Mouse (Mus musculus) CH12.LX (cell line): ENCODE results near the gene Adam15. TPM values are rescaled to one million over a fixed set of nuclear protein-coding genes. Genes with fewer than 3 reads are reported as not detected.

Source experiments
- DNase-seq: peaks from one replicate; pipeline ENCODE4 v3.0.0-alpha.2; 2013; ENCODE audit errors: extremely low read depth
- H3K27ac ChIP-seq: 2 replicates; pipeline ENCODE4 v1.5.1; 2012; ENCODE audit warnings: low read depth, mild to moderate bottlenecking, control low read depth, moderate library complexity; ENCODE audit not compliant: insufficient read depth
- H3K27me3 ChIP-seq: replicated peaks from 2 replicates; pipeline ENCODE3; 2012; ENCODE audit warnings: inconsistent platforms
- H3K36me3 ChIP-seq, 2 experiments: replicated peaks in 1 of 2; 2 replicates each; pipeline versions ENCODE3 to v1.6.1; 2012; ENCODE audit warnings: inconsistent platforms in 1 of 2, low read length in 1 of 2, mild to moderate bottlenecking in 1 of 2, mixed read lengths in 1 of 2, moderate library complexity in 1 of 2; ENCODE audit not compliant: control insufficient read depth in 1 of 2, insufficient read depth in 1 of 2
- H3K4me1 ChIP-seq, 2 experiments: 2 replicates each; pipeline ENCODE4 v1.6.1; 2012; ENCODE audit warnings: inconsistent platforms in 1 of 2, moderate library complexity in 1 of 2; ENCODE audit not compliant: insufficient read depth in 2 of 2, control insufficient read depth in 1 of 2
- H3K4me2 ChIP-seq: 2 replicates; pipeline ENCODE4 v1.6.1; 2012; ENCODE audit warnings: low read depth, mild to moderate bottlenecking, control low read depth; ENCODE audit not compliant: poor library complexity, insufficient read depth, severe bottlenecking
- H3K4me3 ChIP-seq, 3 experiments: fragments of 150-350 bp in 1 of 3; sonication (generic) in 1 of 3; replicated peaks in 1 of 3; 2 replicates each; pipeline versions ENCODE3 to v1.5.1; 2011 to 2012; ENCODE audit warnings: low read depth in 2 of 3, low read length in 2 of 3, mild to moderate bottlenecking in 2 of 3, moderate library complexity in 2 of 3, control low read depth in 1 of 3, improper control_type of control experiment in 1 of 3, inconsistent platforms in 1 of 3, mixed read lengths in 1 of 3; ENCODE audit not compliant: poor library complexity in 1 of 3
- H3K79me2 ChIP-seq: replicated peaks from 2 replicates; pipeline ENCODE4 v1.6.1; 2012; ENCODE audit warnings: mild to moderate bottlenecking, moderate library complexity; ENCODE audit not compliant: control insufficient read depth, poor library complexity, insufficient read depth, severe bottlenecking; ENCODE audit errors: extremely low read depth
- H3K9ac ChIP-seq: 2 replicates; pipeline ENCODE4 v1.6.1; 2012; ENCODE audit warnings: low read depth, mild to moderate bottlenecking, control low read depth, moderate library complexity; ENCODE audit not compliant: insufficient read depth
- H3K9me3 ChIP-seq: replicated peaks from 2 replicates; pipeline ENCODE3; 2012; ENCODE audit warnings: low read length, inconsistent platforms, mixed read lengths
- BHLHE40 ChIP-seq: IDR thresholded peaks from 2 replicates; pipeline ENCODE4 v1.6.1; 2011; ENCODE audit warnings: mild to moderate bottlenecking, low read depth, low read length, improper control_type of control experiment
- CHD1 ChIP-seq: IDR thresholded peaks from 2 replicates; pipeline ENCODE4 v1.6.1; 2012; ENCODE audit warnings: low read depth, low read length, improper control_type of control experiment, inconsistent platforms
- CHD2 ChIP-seq: IDR thresholded peaks from 2 replicates; pipeline ENCODE4 v1.6.1; 2011; ENCODE audit warnings: low read length, improper control_type of control experiment
- CTCF ChIP-seq, 2 experiments: IDR thresholded peaks in 1 of 2; conservative IDR thresholded peaks in 1 of 2; 2 replicates each; pipeline ENCODE4 v1.5.1; 2011 to 2012; ENCODE audit warnings: low read depth in 2 of 2, low read length in 2 of 2, improper control_type of control experiment in 1 of 2, inconsistent platforms in 1 of 2, mild to moderate bottlenecking in 1 of 2, moderate library complexity in 1 of 2
- E2F4 ChIP-seq: IDR thresholded peaks from 2 replicates; pipeline ENCODE4 v1.6.1; 2011; ENCODE audit warnings: low read depth, low read length, improper control_type of control experiment; ENCODE audit not compliant: insufficient replicate concordance
- ELF1 ChIP-seq: IDR thresholded peaks from 2 replicates; pipeline ENCODE4 v1.6.1; 2014; ENCODE audit warnings: low read depth, mild to moderate bottlenecking, inconsistent platforms, low read length, improper control_type of control experiment
- ETS1 ChIP-seq: conservative IDR thresholded peaks from 2 replicates; pipeline ENCODE4 v1.6.1; 2012; ENCODE audit warnings: low read depth, mild to moderate bottlenecking, inconsistent platforms, low read length, improper control_type of control experiment, moderate library complexity
- GABPA ChIP-seq: IDR thresholded peaks from 2 replicates; pipeline ENCODE4 v1.6.1; 2012; ENCODE audit warnings: low read depth, low read length, improper control_type of control experiment, inconsistent platforms; ENCODE audit not compliant: insufficient replicate concordance
- HCFC1 ChIP-seq: IDR thresholded peaks from 2 replicates; pipeline ENCODE4 v1.6.1; 2012; ENCODE audit warnings: low read depth, mild to moderate bottlenecking, inconsistent platforms, low read length, improper control_type of control experiment
- JUN ChIP-seq: IDR thresholded peaks from 2 replicates; pipeline ENCODE4 v1.6.1; 2011; ENCODE audit warnings: low read depth, mild to moderate bottlenecking, low read length, improper control_type of control experiment, moderate library complexity; ENCODE audit not compliant: insufficient read depth
- JUND ChIP-seq: conservative IDR thresholded peaks from 2 replicates; pipeline ENCODE4 v1.6.1; 2011; ENCODE audit warnings: low read depth, low read length, improper control_type of control experiment
- KAT2A ChIP-seq: IDR thresholded peaks from 2 replicates; pipeline ENCODE4 v1.6.1; 2012; ENCODE audit warnings: low read length, improper control_type of control experiment, inconsistent platforms; ENCODE audit not compliant: insufficient replicate concordance
- MAX ChIP-seq: IDR thresholded peaks from 2 replicates; pipeline ENCODE4 v1.6.1; 2011; ENCODE audit warnings: low read length, improper control_type of control experiment
- MAZ ChIP-seq: IDR thresholded peaks from 2 replicates; pipeline ENCODE4 v1.6.1; 2012; ENCODE audit warnings: low read depth, mild to moderate bottlenecking, inconsistent platforms, low read length, improper control_type of control experiment, moderate library complexity
- MEF2A ChIP-seq: IDR thresholded peaks from 2 replicates; pipeline ENCODE4 v1.6.1; 2014; ENCODE audit warnings: low read depth, mild to moderate bottlenecking, inconsistent platforms, low read length, improper control_type of control experiment, borderline replicate concordance
- MXI1 ChIP-seq: IDR thresholded peaks from 2 replicates; pipeline ENCODE4 v1.6.1; 2011; ENCODE audit warnings: mild to moderate bottlenecking, low read depth, low read length, improper control_type of control experiment
- MYC ChIP-seq: IDR thresholded peaks from 2 replicates; pipeline ENCODE4 v1.6.1; 2011; ENCODE audit warnings: low read depth, mild to moderate bottlenecking, improper control_type of control experiment, low read length
- NELFE ChIP-seq: IDR thresholded peaks from 2 replicates; pipeline ENCODE4 v1.6.1; 2011; ENCODE audit warnings: low read depth, low read length, improper control_type of control experiment
- NRF1 ChIP-seq: IDR thresholded peaks from 2 replicates; pipeline ENCODE4 v1.6.1; 2014; ENCODE audit warnings: low read depth, mild to moderate bottlenecking, inconsistent platforms, low read length, improper control_type of control experiment, moderate library complexity
- POLR2AphosphoS2 ChIP-seq: IDR thresholded peaks from 2 replicates; pipeline ENCODE4 v1.6.1; 2011; ENCODE audit warnings: low read depth, low read length, improper control_type of control experiment
- RAD21 ChIP-seq: IDR thresholded peaks from 2 replicates; pipeline ENCODE4 v1.6.1; 2011; ENCODE audit warnings: low read depth, mild to moderate bottlenecking, low read length, improper control_type of control experiment, moderate library complexity
- RCOR1 ChIP-seq: conservative IDR thresholded peaks from 2 replicates; pipeline ENCODE4 v1.6.1; 2012; ENCODE audit warnings: low read depth, mild to moderate bottlenecking, inconsistent platforms, low read length, improper control_type of control experiment
- SIN3A ChIP-seq: IDR thresholded peaks from 2 replicates; pipeline ENCODE4 v1.6.1; 2012; ENCODE audit warnings: low read length, improper control_type of control experiment, inconsistent platforms
- TCF12 ChIP-seq: IDR thresholded peaks from 2 replicates; pipeline ENCODE4 v1.6.1; 2014; ENCODE audit warnings: low read depth, mild to moderate bottlenecking, inconsistent platforms, low read length, improper control_type of control experiment
- ZC3H11A ChIP-seq: IDR thresholded peaks from 2 replicates; pipeline ENCODE4 v1.6.1; 2012; ENCODE audit warnings: low read depth, mild to moderate bottlenecking, inconsistent platforms, low read length, improper control_type of control experiment
- ZMIZ1 ChIP-seq: IDR thresholded peaks from 2 replicates; pipeline ENCODE4 v1.6.1; 2012; ENCODE audit warnings: low read depth, mild to moderate bottlenecking, inconsistent platforms, low read length, improper control_type of control experiment
- ZNF384 ChIP-seq: IDR thresholded peaks from 2 replicates; pipeline ENCODE4 v1.6.1; 2012; ENCODE audit warnings: low read depth, low read length, improper control_type of control experiment, inconsistent platforms
- dilution Hi-C: fragments of 300-500 bp; cut with MboI; formaldehyde crosslinking; loops from 2 replicates; pipeline ENCODE4 v1.14.3; 2020; ENCODE audit warnings: low sequenced_read_pairs; ENCODE audit not compliant: extremely low pct_unique_long_range_greater_than_20kb, extremely low pct_ligation_motif_present
- in situ Hi-C: fragments of 300-500 bp; cut with MboI; formaldehyde crosslinking; loops from 3 replicates; pipeline ENCODE4 v1.14.3; 2019; ENCODE audit warnings: low sequenced_read_pairs, low pct_ligation_motif_present, low pct_unique_long_range_greater_than_20kb, mixed read lengths
- polyA plus RNA-seq: library from polyadenylated mRNA; unstranded; fragments of >175 nt; gene quantifications from 2 replicates; pipeline ENCODE4 v1.2.1, GENCODE M21; 2012; ENCODE audit warnings: low read depth; ENCODE audit not compliant: insufficient read length
- total RNA-seq, 2 experiments: library from RNA; depleted of rRNA; stranded (reverse); fragments of 300-350 nt in 1 of 2; fragments of >200 nt in 1 of 2; gene quantifications; 2 replicates each; pipeline ENCODE4 v1.2.3; 2012 to 2014

Gene Adam15
- total and polyA plus RNA-seq, 3 experiments, result 5.8 to 39.1 (median 26.5) TPM

DNA sequence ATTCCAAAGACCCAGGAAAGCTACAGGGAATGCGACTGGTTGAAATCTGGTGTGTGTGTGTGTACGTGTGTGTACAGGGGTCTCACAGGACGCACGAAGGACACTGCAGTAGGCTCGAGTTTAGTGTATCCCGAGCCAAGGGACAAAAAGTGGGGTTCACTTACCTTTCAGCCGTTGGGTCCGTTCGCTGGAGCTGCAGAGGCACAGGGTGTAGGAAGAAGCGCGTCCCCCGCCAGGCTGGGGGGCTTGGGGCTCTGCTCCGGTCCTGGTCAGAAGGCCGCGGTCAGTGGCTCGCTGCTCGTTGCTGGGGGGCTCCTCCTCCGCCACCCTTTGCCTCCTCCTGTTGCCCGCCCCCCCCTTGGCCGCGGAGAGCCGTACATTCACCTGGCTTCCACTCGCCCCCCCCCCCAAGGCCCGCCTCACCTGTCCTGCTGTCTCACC is 43.1 kb upstream of the Adam15 start:
- Histone ChIP-seq H3K9me3 (no peaks in the 10 kb centered on the region), H3K27me3 (no peaks in the 10 kb centered on the region), H3K27ac (peak overlapping the region; percentile 99), H3K79me2 (peaks cover 13% of the 10 kb centered on the region; the same call in 1 of the 2 replicates), H3K4me1 (peaks cover 6 to 49% of the 10 kb centered on the region in 2 experiments), H3K36me3 (peaks cover 0 to 6% of the 10 kb centered on the region in 2 experiments), H3K9ac (peak overlapping the region; percentile 97), H3K4me2 (peak overlapping the region; percentile 38), H3K4me3 (peak overlapping the region; percentile 62 to 86 (median 85))
- in situ Hi-C loops, result no loop called here
- TF ChIP-seq ELF1 (no peak), TCF12 (0 out of 2 replicates have a peak, but pooled peaks have one; percentile 4), ZMIZ1 (peak; percentile 27; the same call in 1 of the 2 replicates), JUND (no peak), NELFE (0 out of 2 replicates have a peak, but pooled peaks have one; percentile 23), GABPA (no peak)
- dilution Hi-C loops, result no loop called here
- DNase-seq, result no peak

DNA sequence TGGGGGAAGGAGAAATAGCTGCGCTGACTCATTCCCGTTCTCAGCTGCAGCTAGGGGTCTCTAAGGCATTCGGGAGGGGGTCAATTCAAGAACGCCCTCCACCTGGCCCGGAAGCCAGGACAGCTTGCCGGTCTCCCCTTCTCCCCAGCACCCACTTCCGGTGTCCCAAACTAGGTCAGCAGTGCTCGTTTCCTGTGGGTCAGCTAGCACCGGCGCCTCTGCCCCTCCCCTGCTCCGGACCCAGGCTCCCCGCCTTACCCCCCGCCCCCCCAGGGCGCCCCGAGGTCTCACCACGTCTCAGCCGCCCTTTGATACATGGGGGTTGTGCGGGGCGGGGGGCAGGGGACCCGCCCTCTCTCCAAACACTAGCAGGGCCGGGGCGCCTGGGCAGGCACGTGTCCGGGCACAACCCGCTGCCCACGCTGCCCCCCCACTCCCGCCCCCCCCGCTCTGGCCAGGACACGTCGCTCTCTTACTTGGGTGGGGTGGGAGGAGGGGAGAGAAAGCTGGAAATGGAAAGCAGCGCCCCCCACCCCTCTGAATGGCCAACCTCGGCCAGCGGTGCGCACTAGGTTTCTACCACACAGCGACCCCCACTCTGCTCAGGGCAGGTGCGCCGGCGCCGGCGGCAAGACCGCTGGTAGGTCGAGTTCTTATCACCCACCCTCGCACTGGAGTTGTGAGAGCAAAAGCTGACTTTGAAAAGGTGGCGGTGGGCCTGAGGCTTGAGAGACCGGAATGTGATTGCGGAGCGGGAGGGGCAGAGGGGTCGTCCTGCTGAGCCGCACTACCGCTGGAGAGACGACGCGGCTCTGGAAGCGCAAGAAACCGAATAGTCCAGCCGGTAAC is 42.1 kb upstream of the Adam15 start:
- peak overlapping the region; percentile 97 for H3K9ac ChIP-seq
- H3K36me3 ChIP-seq, result peaks cover 0 to 4% of the 10 kb centered on the region in 2 experiments
- peaks cover 6 to 50% of the 10 kb centered on the region in 2 experiments for H3K4me1 ChIP-seq
- peaks cover 23% of the 10 kb centered on the region; the same call in 1 of the 2 replicates for H3K79me2 ChIP-seq
- dilution Hi-C loops (no loop called here), in situ Hi-C loops (no loop called here)
- peak overlapping the region; percentile 54 for H3K4me2 ChIP-seq
- H3K4me3 ChIP-seq, result peak overlapping the region; percentile 60 to 86 (median 85)
- no peaks in the 10 kb centered on the region for H3K27me3 ChIP-seq
- DNase-seq, result peak; percentile 77
- no peaks in the 10 kb centered on the region for H3K9me3 ChIP-seq
- peak overlapping the region; percentile 99 for H3K27ac ChIP-seq
- 0 out of 2 replicates have a peak, but pooled peaks have one; percentile 10 for TF ChIP-seq NELFE
- TF ChIP-seq ELF1, result peak; percentile 85
- TF ChIP-seq ZC3H11A, result no peak
- TF ChIP-seq MAX, result peak; percentile 26; the same call in 1 of the 2 replicates
- TF ChIP-seq KAT2A, result peak; percentile 56; the same call in 1 of the 2 replicates
- no peak for TF ChIP-seq POLR2AphosphoS2
- peak; percentile 64 for TF ChIP-seq HCFC1
- TF ChIP-seq CTCF (conservative IDR thresholded peaks at IDR 0.05 in 1 of 2, IDR thresholded peaks at IDR 0.05 in 1 of 2; ENCODE audit: low read depth in 2 of 2, low read length in 2 of 2), result no peak
- no peak for TF ChIP-seq GABPA
- TF ChIP-seq ZNF384, result no peak
- peak; percentile 71 for TF ChIP-seq BHLHE40
- peak; percentile 67 for TF ChIP-seq CHD2
- TF ChIP-seq RAD21, result no peak
- peak; percentile 62 for TF ChIP-seq NRF1
- TF ChIP-seq MXI1, result peak; percentile 82; the same call in 1 of the 2 replicates
- TF ChIP-seq SIN3A, result peak; percentile 63; the same call in 1 of the 2 replicates
- TF ChIP-seq MYC, result peak; percentile 26; the same call in 1 of the 2 replicates
- no peak for TF ChIP-seq E2F4
- TF ChIP-seq JUN, result 0 out of 2 replicates have a peak, but pooled peaks have one; percentile 41
- peak; percentile 89 for TF ChIP-seq ETS1
- peak; percentile 65; the same call in 1 of the 2 replicates for TF ChIP-seq ZMIZ1
- TF ChIP-seq MAZ, result peak; percentile 81; the same call in 1 of the 2 replicates
- TF ChIP-seq MEF2A, result 0 out of 2 replicates have a peak, but pooled peaks have one; percentile 32
- no peak for TF ChIP-seq CHD1
- TF ChIP-seq RCOR1, result no peak
- peak; percentile 92 for TF ChIP-seq TCF12
